Mouse (Mus musculus) right cerebral cortex, postnatal 10 days (tissue): ENCODE results near the gene Dusp22.

Source experiments
- DNase-seq, 2 experiments: peaks; one replicate each; pipeline ENCODE4 v3.0.0; 2021; ENCODE audit warnings: low spot score in 2 of 2

Dusp22 gene

GRCm38 (mm10) chr13:30715573-30715972 is 55.8 kb downstream of the Dusp22 start:
- no peak for DNase-seq

- no peak for DNase-seq
These were observed 56.8 kb downstream of the Dusp22 start for GRCm38 (mm10) chr13:30716611-30717010.

GRCm38 (mm10) chr13:30722601-30723000 is 62.8 kb downstream of the Dusp22 start:
- DNase-seq, result no peak

GRCm38 (mm10) chr13:30723258-30723657 is 63.5 kb downstream of the Dusp22 start:
- DNase-seq, result no peak

GRCm38 (mm10) chr13:30723858-30724257 is 64.1 kb downstream of the Dusp22 start:
- no peak for DNase-seq

- DNase-seq, result no peak
These were observed 65.0 kb downstream of the Dusp22 start for GRCm38 (mm10) chr13:30724691-30725271.

GRCm38 (mm10) chr13:30726879-30727278 is 67.1 kb downstream of the Dusp22 start:
- no peak for DNase-seq

GRCm38 (mm10) chr13:30728155-30728554 is 68.4 kb downstream of the Dusp22 start:
- DNase-seq, result no peak

GRCm38 (mm10) chr13:30729245-30729644 is 69.4 kb downstream of the Dusp22 start:
- DNase-seq, result no peak

- no peak for DNase-seq
These were observed 70.5 kb downstream of the Dusp22 start for GRCm38 (mm10) chr13:30730104-30730793.

- no peak for DNase-seq
These were observed 73.1 kb downstream of the Dusp22 start for GRCm38 (mm10) chr13:30732709-30733445.

- no peak for DNase-seq
These were observed 76.9 kb downstream of the Dusp22 start for GRCm38 (mm10) chr13:30736721-30737120.

- no peak for DNase-seq
These were observed 77.5 kb downstream of the Dusp22 start for GRCm38 (mm10) chr13:30737257-30737656.

GRCm38 (mm10) chr13:30738310-30738840 is 78.6 kb downstream of the Dusp22 start:
- no peak for DNase-seq

GRCm38 (mm10) chr13:30741172-30741571 is 81.4 kb downstream of the Dusp22 start:
- no peak for DNase-seq

GRCm38 (mm10) chr13:30742411-30742970 is 82.7 kb downstream of the Dusp22 start:
- DNase-seq, result no peak

GRCm38 (mm10) chr13:30745121-30745520 is 85.3 kb downstream of the Dusp22 start:
- no peak for DNase-seq

GRCm38 (mm10) chr13:30747068-30747467 is 87.3 kb downstream of the Dusp22 start:
- no peak for DNase-seq

GRCm38 (mm10) chr13:30747504-30747903 is 87.7 kb downstream of the Dusp22 start:
- no peak for DNase-seq

GRCm38 (mm10) chr13:30748321-30748720 is 88.5 kb downstream of the Dusp22 start:
- DNase-seq, result no peak

GRCm38 (mm10) chr13:30749021-30749556 is 89.3 kb downstream of the Dusp22 start, which contains the start of gene Irf4:
TSS of gene Irf4 (plus strand) at chr13:30749226.
- DNase-seq, result no peak
